Mouse (Mus musculus) embryonic fibroblast, embryonic 13.5 days (primary cell): ENCODE measurements around the gene Kif16b. TPM values are rescaled to one million over a fixed set of nuclear protein-coding genes. Genes with fewer than 3 reads are reported as not detected.

Experiments
- H3K27ac ChIP-seq: 2 replicates; pipeline ENCODE4 v1.5.1; 2012; ENCODE audit warnings: low read length, control low read depth, inconsistent platforms; ENCODE audit not compliant: insufficient read depth
- H3K4me1 ChIP-seq: 2 replicates; pipeline ENCODE4 v1.6.1; 2011; ENCODE audit warnings: low read length; ENCODE audit not compliant: control insufficient read depth, insufficient read depth
- H3K4me3 ChIP-seq: 2 replicates; pipeline ENCODE4 v1.5.1; 2011; ENCODE audit warnings: mild to moderate bottlenecking, control low read depth, low read length; ENCODE audit not compliant: insufficient read depth
- CTCF ChIP-seq: IDR thresholded peaks from 2 replicates; pipeline ENCODE4 v1.5.1; 2011; ENCODE audit warnings: mild to moderate bottlenecking, control low read depth, low read length, moderate library complexity, borderline replicate concordance; ENCODE audit not compliant: insufficient read depth
- POLR2A ChIP-seq: IDR thresholded peaks from 2 replicates; pipeline ENCODE4 v1.6.1; 2011; ENCODE audit warnings: low read depth, mild to moderate bottlenecking, control low read depth, low read length, moderate library complexity
- polyA plus RNA-seq: library from polyadenylated mRNA; stranded (reverse); fragments of >200 nt; gene quantifications from 2 replicates; pipeline ENCODE4 v1.2.4, GENCODE M21; 2011; ENCODE audit warnings: low read depth; ENCODE audit not compliant: missing spikeins, insufficient read length

Kif16b gene
- polyA plus RNA-seq, 1 experiment: 13.7 TPM

- TF ChIP-seq CTCF (no peak), POLR2A (no peak)
- H3K4me1 ChIP-seq: no peaks in the 10 kb centered on the region
- H3K27ac ChIP-seq: no peak overlapping the region
- no peak overlapping the region for H3K4me3 ChIP-seq
These were observed 186.0 kb downstream of the Kif16b start for GRCm38 (mm10) chr2:142715186-142715911.

GRCm38 (mm10) chr2:142712727-142713126, 188.6 kb downstream of the Kif16b start:
- no peak overlapping the region for H3K4me3 ChIP-seq
- TF ChIP-seq CTCF (no peak), POLR2A (no peak)
- no peak overlapping the region for H3K27ac ChIP-seq
- H3K4me1 ChIP-seq: no peaks in the 10 kb centered on the region

GRCm38 (mm10) chr2:142709326-142709725, 192.0 kb downstream of the Kif16b start:
- Histone ChIP-seq H3K27ac (no peak overlapping the region), H3K4me3 (no peak overlapping the region), H3K4me1 (no peaks in the 10 kb centered on the region)
- no peak for TF ChIP-seq CTCF
- TF ChIP-seq POLR2A: no peak

GRCm38 (mm10) chr2:142700689-142701088, 200.6 kb downstream of the Kif16b start:
- H3K27ac ChIP-seq: peak overlapping the region; percentile 51; the same call in 1 of the 2 replicates
- no peak for TF ChIP-seq POLR2A
- no peak for TF ChIP-seq CTCF
- H3K4me1 ChIP-seq: peaks cover 2% of the 10 kb centered on the region; the same call in 1 of the 2 replicates
- H3K4me3 ChIP-seq: no peak overlapping the region

- TF ChIP-seq CTCF: no peak
- no peak for TF ChIP-seq POLR2A
- Histone ChIP-seq H3K27ac (no peak overlapping the region), H3K4me1 (peaks cover 2% of the 10 kb centered on the region; the same call in 1 of the 2 replicates), H3K4me3 (no peak overlapping the region)
These were observed 202.7 kb downstream of the Kif16b start for GRCm38 (mm10) chr2:142698650-142699049.

- TF ChIP-seq CTCF (no peak), POLR2A (no peak)
- Histone ChIP-seq H3K4me3 (no peak overlapping the region), H3K4me1 (peaks cover 2% of the 10 kb centered on the region; the same call in 1 of the 2 replicates), H3K27ac (no peak overlapping the region)
These were observed 206.4 kb downstream of the Kif16b start for GRCm38 (mm10) chr2:142694936-142695331.

- H3K27ac ChIP-seq: no peak overlapping the region
- H3K4me1 ChIP-seq: peaks cover 1% of the 10 kb centered on the region; the same call in 1 of the 2 replicates
- H3K4me3 ChIP-seq: no peak overlapping the region
- TF ChIP-seq CTCF (no peak), POLR2A (no peak)
These were observed 207.1 kb downstream of the Kif16b start for GRCm38 (mm10) chr2:142694019-142694935.

GRCm38 (mm10) chr2:142693461-142693860, 207.9 kb downstream of the Kif16b start:
- no peak for TF ChIP-seq CTCF
- no peak for TF ChIP-seq POLR2A
- H3K27ac ChIP-seq: no peak overlapping the region
- no peak overlapping the region for H3K4me3 ChIP-seq
- no peaks in the 10 kb centered on the region for H3K4me1 ChIP-seq

- Histone ChIP-seq H3K4me1 (no peaks in the 10 kb centered on the region), H3K4me3 (no peak overlapping the region), H3K27ac (no peak overlapping the region)
- no peak for TF ChIP-seq CTCF
- TF ChIP-seq POLR2A: no peak
These were observed 211.8 kb downstream of the Kif16b start for GRCm38 (mm10) chr2:142689496-142689895.
